Mouse (Mus musculus): ENCODE data around the gene Vamp5. TPM values are rescaled to one million over a fixed set of nuclear protein-coding genes. Genes with fewer than 3 reads are reported as not detected.

The Vamp5 gene
- total RNA-seq, 2 experiments from 2014 or later: 12.4 to 15.4 TPM

DNA sequence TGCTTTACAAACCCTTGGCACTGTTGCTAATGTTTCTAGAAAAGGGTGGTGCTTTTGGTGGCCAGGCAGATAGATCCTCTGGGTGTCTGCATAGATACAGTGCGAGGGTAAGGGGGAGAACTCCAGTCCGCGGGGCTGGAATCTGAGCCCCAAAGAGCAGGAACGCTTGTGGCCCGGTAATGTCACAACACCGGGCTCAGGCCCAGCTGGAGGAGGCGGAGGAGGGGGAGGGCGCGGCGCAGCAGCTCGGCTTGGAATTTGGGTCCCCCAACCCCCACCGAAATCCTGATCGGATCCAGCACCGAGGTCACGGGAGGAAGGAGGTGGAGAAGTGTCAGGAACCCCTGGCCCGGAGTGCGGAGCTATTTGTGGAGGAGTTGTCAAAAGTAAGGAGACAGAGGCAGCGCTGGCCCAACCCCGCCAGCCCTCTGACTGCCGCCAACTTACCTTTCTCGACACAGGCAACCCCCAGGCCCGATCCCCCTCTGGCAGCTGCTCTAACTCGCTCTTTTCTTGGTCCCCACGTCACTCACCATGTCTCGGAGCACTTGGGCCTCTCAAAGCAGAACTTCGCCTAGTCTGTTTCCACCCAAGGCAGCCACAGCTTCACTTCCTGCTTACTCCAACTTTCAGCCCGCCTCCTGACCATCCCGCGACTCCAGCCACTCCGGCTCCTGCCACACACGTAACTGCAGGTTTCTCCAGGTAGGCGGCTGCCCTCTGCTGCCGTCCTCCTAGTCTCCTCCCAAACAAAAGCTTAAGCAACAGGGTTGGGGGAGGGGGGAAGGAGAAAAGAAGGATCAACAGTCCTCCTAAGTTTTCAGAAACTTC is 9.9 kb upstream of the Vamp5 start, which contains the start of gene Vamp8:
Vamp8 (minus strand) TSS at position 763 of the 831 bp plus-strand sequence.
- ATAC-seq (ENCODE audit: poor library complexity, severe bottlenecking): peak; percentile 86

DNA sequence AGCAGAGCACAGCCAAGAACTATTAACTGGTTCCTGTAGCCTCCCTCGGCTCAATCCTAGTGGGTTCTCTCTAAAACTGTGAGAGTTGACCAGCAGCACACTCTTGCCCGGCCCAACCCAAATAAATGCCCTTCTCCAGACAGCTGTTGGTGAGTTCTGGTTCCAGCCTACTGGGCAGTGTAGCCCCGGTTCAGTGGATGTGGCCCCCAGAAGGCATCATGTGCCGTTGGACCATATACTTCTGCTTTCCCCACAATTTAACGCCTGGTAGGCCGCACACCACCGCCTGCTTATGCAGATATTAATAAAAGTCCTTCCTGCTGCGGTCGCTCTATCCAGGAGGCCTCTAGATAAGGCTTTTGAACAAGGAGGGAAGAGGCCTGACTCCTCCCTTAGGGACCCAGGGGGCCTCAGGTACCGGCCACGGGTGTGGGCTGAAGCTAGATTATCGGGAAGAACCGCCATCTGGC is 9.2 kb upstream of the Vamp5 start:
- peak; percentile 67 for ATAC-seq (ENCODE audit: poor library complexity, severe bottlenecking)

DNA sequence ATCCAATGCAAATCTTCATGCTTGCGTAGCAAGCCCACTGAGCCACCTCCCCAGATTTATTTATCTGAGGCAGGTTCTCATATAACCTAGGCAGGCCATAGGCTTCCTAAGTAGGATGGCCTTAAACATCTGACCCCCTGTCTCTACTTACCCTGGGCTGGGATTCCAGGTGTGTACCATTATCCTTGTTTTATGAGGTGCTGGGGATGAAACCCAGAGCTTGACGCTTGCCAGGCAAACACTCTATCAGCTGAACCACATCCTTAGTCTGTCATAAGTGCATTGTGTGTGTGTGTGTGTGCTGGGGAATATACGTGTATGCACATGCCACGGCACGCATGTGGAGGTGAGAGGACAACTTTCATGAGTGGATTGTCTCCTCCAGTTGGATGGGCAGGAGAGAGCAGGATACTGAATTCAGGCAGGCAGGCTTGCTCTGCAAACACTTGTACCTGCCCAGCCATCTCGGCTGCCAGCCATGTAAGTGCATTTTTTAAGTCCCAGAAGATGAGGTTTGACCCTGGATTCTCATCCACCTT is 8.6 kb upstream of the Vamp5 start:
- ATAC-seq (ENCODE audit: poor library complexity, severe bottlenecking): no peak

DNA sequence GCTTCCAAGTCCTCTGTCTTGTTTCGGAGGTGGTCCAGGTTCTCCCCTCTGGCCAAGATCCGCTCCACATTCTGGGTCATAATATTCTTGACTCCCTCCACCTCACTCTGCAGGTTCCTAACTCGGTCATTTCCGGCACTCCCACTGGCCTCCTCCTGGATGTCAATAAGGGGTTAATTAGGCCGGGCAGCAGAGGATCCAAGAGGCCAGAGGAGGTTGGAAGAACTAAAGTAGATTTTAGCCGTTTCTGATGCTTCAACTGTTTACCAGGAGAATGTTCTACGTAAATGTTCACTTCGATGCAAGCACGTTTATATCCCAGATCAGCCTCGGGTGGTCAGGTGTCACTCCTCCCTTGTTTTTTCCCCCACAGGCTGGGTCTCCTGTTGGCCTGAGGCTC is 8.0 kb upstream of the Vamp5 start:
- ATAC-seq (ENCODE audit: poor library complexity, severe bottlenecking): no peak

DNA sequence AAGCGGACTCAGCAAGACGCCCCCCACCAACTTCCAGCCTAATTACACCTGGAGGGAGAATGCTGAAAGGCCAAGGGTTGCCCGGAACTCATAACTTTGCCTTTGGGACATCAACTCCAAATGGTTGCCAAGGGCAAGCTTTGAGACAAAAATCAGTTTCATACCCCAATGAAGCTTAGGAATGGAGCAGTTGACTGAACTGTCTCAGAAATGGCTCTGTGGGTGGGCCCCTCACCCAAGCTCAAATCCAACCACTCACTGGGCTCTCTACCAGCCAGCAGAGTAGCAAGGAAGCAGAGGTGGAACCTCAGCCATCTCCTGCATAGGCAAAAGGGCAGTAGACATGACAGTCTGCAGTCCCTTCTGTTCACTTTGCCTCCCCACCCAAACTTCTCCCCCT is 7.5 kb upstream of the Vamp5 start:
- no peak for ATAC-seq (ENCODE audit: poor library complexity, severe bottlenecking)

DNA sequence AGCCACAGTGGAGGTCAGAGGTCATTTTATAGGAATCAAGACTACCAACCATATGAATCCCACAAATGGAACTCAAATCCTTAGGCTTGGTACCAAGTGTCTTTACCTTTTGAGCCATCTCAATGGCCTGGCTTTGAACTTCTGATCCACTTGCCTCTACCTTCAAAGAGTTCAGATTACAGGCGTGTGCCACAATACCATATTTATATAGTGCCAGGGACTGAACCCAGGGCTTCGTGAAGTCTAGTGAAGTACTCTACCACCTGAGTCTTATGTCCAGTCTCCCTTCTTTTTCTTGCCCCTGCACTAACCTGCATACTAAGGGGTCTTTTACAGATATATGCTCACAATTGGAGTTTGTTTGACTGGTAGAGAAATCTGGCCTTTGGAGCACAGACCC is 6.3 kb upstream of the Vamp5 start:
- no peak for ATAC-seq (ENCODE audit: poor library complexity, severe bottlenecking)

DNA sequence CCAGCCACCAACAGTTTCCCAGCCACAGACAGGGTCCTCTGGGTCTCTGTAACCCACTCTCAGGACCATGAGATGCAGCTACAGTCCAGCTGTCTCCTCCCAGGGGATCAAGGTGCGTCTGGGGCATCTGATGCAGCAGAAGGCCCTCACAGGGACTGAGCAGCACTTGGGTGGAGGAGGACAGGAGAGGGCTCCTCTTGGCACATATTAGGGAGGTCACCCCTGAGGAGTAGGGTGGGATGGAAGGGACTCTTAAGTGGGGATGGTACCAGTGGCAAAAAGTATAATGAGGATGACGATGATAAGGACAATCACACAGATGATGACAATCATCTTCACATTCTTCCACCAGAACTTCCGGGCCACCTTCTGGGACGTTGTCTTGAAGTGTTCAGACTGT is 5.0 kb upstream of the Vamp5 start:
- ATAC-seq (ENCODE audit: poor library complexity, severe bottlenecking): no peak

DNA sequence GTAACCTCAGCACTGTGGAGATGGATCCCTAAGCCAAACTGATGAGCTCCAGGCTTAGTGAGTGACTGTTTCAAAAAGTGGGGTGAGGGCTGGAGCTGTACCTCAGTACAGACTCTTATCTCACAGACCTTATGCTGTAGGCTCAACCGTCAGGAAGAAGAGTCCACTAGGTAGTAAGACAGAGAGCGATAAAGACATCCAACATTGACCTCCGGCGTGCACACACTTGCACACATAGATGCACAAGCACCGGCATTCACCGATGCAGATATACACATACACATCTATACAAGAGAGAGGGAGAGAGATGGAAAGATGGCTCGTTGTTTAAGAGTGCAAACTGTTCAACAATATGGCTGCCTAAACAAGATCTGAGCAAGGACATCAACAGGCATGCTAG is 3.7 kb upstream of the Vamp5 start:
- ATAC-seq (ENCODE audit: poor library complexity, severe bottlenecking): no peak

DNA sequence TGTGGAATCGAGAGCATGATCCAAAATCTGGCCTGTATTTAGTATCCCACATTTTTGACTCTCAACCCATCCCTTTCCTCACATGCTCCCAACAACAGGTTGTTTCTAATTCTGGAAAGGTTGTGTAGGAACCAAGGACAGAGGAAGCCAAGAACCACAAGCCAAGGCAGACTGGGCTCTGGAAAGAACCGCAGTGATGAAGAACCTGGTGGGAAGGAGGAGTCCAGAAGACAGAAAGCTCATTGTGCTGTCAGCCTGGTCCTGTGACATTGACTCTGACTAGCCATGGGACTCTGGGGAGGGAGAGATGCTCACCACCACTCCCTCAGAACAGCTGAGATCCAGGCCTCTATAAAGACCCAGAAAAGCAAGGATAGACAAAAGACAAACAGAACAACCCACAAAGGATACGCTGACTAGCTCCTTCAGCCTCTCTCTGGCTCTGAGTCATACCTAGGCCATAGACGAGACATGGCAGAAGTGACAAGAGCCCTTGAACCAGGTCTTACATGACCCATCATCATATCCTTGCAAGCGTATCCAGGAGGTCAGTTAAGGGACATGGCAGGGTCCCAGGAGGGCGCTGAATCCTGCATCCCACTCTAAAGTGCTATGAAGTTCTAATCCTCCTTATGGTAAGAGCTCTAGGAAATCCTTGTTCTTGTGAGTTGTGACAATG is 3.0 kb upstream of the Vamp5 start:
- ATAC-seq (ENCODE audit: poor library complexity, severe bottlenecking): no peak

DNA sequence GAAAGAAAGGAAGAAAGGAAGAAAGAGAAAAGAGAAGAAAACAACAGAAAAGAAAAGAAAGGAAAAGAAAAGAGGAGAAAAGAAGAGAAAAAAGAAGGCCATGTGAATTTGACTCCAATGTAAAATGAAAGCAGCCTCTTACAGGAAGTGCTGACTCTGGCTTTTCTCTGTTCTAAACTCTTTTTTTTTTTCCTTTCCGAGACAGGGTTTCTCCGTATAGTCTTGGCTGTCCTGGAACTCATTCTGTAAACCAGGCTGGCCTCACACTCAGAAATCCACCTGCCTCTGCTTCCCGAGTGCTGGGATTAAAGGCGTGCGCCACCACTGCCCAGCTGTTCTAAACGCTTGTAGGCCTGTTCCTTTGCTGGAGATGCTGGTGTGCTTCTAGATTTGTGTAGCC is 2.2 kb upstream of the Vamp5 start:
- no peak for ATAC-seq (ENCODE audit: poor library complexity, severe bottlenecking)

DNA sequence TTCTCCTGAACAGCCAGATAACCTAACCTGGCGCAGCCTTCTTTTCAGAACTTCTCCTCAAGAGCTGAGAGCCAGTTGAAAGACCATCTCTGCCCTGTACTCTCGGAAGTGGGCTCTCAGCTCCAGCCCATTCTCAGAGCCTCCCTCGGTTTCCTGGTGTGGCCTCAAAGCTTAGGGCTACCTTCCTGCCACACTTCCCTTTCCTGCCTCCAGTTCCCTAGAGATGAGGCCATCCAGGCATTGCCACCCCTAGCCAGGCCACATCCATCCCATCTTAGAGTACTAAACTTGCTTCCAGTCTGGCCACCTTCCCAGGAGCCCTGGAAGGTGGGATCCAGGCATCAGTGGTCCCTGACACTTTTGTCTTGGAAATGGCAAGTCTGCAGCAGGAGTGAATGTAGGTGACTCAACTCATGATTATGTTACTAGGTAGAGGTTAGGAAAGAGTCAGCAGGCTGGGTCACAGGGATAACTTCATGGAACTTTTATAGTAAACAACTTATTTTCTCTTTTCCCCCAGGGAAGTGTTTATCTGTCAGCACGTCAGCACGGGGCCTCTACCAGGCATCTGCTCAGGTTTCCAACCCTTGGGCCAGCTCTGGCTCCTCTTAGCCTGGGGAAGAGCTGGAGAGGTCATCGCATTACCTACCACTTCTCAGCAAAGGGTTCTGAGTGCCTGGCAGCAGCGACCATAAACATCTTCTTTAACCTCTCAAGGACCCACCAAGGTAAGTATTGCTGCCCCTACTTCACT is 714 bp downstream of the Vamp5 start:
- ATAC-seq (ENCODE audit: poor library complexity, severe bottlenecking): peak; percentile 0; the same call in 1 of the 2 replicates

DNA sequence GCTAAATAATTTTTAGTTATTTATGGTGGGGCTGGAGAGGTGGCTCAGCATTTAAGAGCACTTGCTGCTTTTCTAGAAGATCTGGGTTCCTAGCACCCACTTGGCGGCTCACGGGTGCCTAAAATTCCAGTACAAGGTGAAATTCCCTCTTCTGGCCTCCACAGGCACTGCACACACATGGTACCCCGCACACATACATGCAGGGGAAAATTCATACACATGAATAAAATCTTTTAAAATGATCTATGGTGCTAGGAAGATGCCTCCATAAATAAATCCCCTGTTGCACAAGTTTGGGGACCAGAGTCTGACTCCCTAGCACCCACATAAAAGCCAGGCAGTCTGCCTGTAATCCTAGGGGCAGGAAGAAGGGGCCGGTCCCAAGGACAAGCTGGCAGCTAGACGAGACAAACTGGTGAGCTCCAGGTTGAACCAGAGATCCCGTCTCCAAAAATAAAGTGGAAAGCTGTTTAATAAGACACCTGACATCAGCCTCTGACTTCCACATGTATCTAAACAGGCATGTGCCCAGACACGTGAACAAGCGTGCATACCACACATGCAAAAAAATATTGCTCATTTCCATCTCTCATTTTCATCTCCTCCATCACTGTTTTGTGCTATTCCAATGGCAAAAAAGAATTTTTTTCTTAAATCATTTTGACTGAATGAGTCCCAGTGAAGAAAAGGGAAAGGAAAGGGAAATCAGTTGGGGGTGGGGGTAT is 1.6 kb downstream of the Vamp5 start:
- no peak for ATAC-seq (ENCODE audit: poor library complexity, severe bottlenecking)

DNA sequence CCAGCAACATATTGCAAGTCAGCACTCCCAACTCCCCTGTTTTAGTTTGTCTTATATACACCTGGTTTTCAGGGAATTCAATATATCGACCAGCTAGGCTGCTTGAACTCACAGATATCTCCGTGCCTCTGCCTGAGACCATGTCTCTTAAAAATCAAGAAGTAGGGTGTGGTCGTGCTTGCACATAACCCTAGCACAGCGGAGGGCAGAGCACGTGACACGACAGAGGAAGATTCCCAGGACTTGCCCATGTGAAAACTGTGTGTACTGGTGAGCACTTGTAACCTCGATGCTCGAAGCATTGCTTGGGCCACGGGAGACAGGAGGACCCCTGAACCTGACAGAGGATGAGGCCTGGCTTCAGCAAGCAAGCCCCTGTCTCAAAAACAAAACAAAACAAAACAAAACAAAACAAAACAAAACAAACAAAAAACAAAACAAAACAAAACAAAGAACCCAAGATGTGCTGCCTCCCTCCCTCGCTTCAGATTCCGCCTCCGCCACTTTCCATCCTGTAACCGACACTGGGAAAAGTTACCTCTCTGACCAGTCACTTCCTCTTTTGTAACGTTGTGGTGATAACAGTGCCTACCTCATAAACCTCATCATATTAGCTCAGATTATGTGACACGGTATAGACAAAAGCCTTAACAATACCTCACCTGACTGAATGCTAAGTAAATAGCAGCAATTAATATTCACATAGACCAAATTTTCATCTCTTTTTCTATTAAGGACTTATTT is 5.3 kb downstream of the Vamp5 start:
- ATAC-seq (ENCODE audit: poor library complexity, severe bottlenecking): peak; percentile 78

DNA sequence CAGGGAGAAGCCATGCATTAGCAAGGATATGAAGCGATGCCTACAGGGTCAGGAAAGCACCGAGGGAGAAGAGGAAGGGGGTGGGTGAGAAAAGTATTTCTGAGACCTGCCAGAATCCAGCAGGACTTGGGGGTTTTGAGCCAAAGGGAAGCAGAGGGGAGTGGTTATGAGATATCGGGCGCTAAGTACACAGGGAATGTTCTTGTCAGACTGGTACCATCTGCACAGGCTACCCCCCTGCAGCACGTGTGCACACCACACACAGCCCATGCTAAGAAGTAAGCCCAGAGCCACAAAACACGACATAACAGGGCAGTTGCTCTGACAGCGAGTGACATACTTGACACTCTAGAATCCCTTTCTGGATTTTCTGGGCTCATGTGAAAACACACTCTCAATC is 6.1 kb downstream of the Vamp5 start:
- ATAC-seq (ENCODE audit: poor library complexity, severe bottlenecking): no peak

DNA sequence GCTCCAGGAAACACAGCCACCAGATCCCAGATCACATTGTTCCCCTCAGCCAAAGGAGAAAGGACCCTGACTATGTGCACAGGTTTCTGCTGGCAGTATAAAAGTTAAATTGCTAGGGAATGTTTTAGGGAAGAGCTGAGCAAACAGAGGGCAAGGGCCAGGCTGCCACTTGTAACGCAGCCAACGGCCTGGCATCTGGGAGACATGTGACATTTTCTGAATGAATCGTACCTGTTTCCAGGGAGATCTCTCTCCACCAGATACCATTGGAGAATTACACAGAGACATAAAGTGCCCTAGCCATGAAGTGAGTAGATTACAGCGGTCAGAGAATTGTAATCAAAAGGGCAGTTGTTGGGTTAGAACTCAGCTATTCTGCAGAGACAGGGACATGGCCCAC is 7.1 kb downstream of the Vamp5 start:
- no peak for ATAC-seq (ENCODE audit: poor library complexity, severe bottlenecking)

DNA sequence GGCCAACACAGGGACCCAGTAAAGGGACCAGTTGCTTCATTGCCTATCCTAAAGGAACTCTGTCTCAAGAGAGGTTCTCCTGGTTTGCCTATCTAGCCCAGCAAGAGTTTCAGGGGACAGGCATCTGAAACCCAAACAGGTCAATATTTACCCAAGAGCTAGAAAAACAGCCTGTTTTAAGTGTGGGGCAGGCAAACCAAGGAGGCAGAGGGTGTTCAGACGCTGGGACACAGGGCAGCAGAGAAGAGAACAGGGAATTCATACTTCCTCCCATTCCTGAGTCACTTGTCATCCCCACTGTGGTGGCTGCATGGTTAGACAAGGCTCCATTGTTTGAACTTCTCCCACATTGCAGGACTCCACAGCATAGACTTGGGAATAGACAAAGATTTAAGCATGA is 8.7 kb downstream of the Vamp5 start:
- no peak for ATAC-seq (ENCODE audit: poor library complexity, severe bottlenecking)

DNA sequence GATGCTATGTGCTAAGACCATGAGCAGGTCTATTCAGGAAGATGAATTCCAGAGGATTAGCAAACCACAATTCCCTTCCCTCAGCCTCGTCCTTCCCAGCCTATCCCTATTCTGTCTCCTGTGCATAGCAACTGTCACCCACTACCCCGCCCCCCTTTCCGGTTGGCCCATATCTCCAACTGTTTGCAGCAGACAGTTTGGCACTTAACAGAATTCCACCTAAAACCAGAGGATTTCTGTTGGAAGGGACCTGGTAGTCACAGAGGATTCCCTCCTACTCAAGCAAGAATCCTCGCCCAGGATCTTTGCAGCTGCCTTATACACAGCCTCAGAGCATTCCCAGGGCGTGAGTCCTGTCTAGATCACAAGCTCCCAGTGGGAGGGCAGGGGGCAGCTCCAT is 9.1 kb downstream of the Vamp5 start:
- ATAC-seq (ENCODE audit: poor library complexity, severe bottlenecking): no peak

DNA sequence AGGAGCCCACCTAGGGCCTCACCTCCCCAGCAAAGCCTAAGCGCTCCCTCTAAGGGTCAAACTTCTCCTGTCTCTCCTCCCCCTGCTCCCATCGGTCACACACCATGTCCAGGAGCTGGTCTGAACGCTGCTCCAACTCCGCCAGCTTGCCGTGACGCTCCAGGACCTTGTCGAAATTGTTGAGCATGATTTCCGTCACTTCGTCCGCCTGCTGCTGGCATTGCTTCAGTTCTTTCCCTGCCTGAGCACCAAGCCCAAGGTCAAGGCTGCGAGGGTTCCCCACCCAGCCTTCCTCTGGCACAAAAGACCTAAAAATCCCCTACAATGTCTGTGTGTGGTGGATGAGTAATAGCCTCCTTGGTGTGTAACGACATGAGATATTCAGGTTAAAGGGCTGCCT is 10.2 kb downstream of the Vamp5 start:
- no peak for ATAC-seq (ENCODE audit: poor library complexity, severe bottlenecking)

DNA sequence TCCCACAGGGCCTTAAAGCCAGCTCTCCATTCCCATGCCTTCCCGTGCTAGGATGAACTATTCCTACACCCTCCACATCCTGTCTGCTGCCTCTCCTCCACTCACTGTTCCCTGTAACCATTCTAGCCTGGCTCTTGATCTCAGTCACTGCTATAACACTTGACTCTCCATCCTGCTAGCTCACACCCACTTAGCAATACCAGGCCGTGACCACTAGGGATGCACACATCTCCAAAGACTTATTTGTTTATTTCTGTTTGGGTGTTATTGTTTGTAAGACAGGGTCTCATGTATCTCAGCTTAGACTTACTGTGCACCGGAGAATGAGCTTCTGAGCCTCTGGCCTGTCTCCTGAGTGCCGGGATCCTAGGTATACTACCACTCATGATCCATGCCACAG is 10.7 kb downstream of the Vamp5 start:
- ATAC-seq (ENCODE audit: poor library complexity, severe bottlenecking): no peak

DNA sequence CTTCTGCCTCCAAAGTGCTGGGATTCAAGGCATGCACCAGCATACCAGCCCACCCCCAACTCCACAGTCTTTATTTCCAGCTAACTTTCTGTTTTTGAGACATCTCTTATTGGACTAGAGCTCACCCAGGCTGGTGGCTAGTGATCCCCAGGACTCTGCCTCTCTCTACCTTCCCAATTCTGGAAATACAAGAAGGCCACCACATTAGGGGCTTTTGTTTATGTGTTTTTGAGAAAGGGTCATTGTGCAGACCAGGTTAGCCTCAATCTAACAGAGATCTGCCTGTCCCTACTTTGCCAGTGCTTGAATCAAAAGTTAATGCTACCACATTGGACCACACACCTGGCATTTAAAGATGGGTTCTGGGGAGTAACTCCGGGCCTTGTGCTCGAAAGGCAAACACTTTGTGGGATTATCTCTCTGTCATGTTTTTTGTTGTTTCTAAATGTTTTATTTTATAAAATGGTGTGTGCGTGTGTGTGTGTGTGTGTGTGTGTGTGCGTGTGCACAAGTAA is 12.8 kb downstream of the Vamp5 start:
- no peak for ATAC-seq (ENCODE audit: poor library complexity, severe bottlenecking)

Measured in megakaryocyte, adult 5-6 weeks (primary cell).